Mouse (Mus musculus): ENCODE measurements at regions not wholly inside any gene's neighbourhood (a gene's known extent, or its start where the extent isn't known, plus 50 kb on each side); places are given as distances from the start of the nearest gene placed in this dataset.

DNA sequence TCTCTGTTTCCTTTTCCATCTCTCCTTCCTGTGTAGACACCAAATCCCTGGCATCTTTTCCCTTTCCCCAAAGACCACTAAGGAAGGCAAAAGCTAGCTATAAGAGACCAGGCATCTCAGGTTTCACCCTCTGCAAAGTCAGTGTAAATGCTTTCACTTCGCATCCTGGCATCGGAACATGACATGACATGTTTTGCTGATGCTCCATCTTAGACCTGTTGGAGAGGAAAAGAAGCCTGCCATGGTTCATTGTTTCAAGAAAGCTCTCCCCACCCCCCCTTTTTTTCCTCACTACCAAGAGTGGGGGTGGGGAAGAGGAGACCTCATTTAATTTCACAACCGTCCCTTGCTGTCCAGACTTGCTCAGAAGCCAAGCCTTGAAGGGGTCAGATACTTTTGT, 156.4 kb upstream of the Camk1g start:
- no peak overlapping the region for H3K4me3 ChIP-seq

DNA sequence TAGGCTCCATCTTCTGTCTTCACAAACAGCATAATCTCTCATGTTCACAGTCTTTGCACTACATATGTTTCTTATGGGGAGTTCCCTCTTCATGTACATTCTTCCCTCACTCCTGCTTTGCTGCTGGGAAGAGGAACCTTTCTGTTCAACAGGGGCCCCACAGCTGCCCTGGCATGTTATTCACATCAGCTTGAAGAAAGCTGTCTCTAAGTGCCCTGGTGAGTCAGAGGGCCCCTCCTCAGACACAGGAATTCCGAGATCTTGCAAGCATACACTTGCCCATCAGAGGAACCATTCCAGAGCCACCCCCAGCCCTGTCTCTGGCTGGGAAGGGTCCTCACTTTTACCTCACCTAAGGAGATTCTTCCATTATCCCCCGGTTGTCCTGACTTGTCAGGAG, 151.9 kb upstream of the Camk1g start:
- H3K27ac ChIP-seq: no peak overlapping the region
- H3K4me3 ChIP-seq: no peak overlapping the region
- intact Hi-C loops (cut with DNase I): no loop called here
- TF ChIP-seq CTCF (IDR thresholded peaks at IDR 0.05): no peak
- DNase-seq: no peak

More for the DNA sequence above, 156.4 kb upstream of the Camk1g start:
- intact Hi-C loops (cut with DNase I): no loop called here
- DNase-seq: no peak
- H3K27ac ChIP-seq: no peak overlapping the region
- TF ChIP-seq CTCF (IDR thresholded peaks at IDR 0.05): no peak

GRCm38 (mm10) chr1:193518840-193519239, 148.7 kb upstream of the Camk1g start:
- intact Hi-C loops (cut with DNase I): no loop called here
- Histone ChIP-seq H3K27ac (no peak overlapping the region), H3K4me3 (no peak overlapping the region)
- no peak for DNase-seq
- no peak for TF ChIP-seq CTCF (IDR thresholded peaks at IDR 0.05)

- no peak for TF ChIP-seq CTCF (IDR thresholded peaks at IDR 0.05)
- Histone ChIP-seq H3K4me3 (no peak overlapping the region), H3K27ac (no peak overlapping the region)
- DNase-seq: no peak
- intact Hi-C loops (cut with DNase I): no loop called here
Observed at GRCm38 (mm10) chr1:193517968-193518367, 147.9 kb upstream of the Camk1g start.

DNA sequence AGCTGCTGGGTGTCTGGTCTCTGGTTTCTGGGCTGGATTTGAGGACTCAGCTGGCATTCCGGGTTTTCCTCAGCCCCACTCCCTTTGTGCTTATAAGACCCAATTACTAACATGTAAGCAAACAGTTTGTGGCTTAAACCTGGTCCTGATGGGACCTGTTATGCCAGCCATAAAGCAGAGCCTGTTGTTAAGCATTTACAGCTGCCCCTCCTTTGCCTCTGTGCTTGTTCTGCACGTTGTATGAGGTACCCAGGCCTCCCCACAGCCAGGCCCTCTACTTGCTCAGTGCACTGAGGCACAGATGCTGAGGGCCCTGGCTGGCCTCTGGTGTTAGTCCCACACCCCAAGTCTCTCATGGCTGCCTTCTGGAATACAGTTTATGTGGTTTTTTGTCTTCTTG, 147.2 kb upstream of the Camk1g start:
- no peak for DNase-seq
- Histone ChIP-seq H3K4me3 (no peak overlapping the region), H3K27ac (no peak overlapping the region)
- no peak for TF ChIP-seq CTCF (IDR thresholded peaks at IDR 0.05)
- intact Hi-C loops (cut with DNase I): no loop called here

- no peak overlapping the region for H3K4me3 ChIP-seq
- intact Hi-C loops (cut with DNase I): no loop called here
- no peak for DNase-seq
- TF ChIP-seq CTCF (IDR thresholded peaks at IDR 0.05): no peak
- H3K27ac ChIP-seq: no peak overlapping the region
Observed at GRCm38 (mm10) chr1:193516395-193516794, 146.3 kb upstream of the Camk1g start.

- intact Hi-C loops (cut with DNase I): no loop called here
- H3K27ac ChIP-seq: no peak overlapping the region
- DNase-seq: no peak
- no peak for TF ChIP-seq CTCF (IDR thresholded peaks at IDR 0.05)
- H3K4me3 ChIP-seq: no peak overlapping the region
Observed at GRCm38 (mm10) chr1:193513929-193514710, 144.0 kb upstream of the Camk1g start.

DNA sequence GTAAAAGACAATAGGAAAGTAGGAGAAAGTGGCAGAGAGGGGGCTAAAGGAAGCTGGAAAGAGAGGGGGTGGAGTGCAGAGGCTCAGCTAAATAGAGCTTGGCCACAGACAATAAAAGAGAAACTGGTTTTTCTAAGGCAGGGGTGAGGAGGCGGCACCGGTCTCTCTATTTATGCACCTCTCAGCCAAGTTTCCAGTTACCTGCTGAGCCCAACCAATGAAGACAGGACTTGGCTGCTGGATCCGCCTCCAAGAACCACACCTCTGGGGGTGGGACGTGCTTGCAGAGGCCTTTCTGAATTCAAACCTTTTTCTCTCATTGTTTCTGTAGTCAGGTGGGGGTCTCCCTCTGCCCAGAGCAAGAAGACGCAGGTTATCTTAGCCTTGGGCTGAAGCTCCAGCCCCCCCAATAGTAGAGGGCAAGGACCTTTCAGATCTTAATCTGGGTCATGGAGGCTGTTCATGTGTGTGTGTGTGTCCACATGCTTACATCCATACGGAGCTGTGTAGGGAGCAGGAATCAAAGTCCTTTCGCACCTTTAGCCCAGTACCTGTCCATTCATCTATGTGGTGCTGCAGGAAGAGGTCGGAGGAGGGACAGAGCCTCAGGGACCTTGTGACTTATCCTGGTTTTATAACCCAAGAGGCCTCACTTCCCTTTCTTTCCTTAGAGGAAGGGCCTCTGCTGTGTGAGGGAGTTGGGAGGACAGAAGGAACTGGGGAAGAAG, 140.1 kb upstream of the Camk1g start:
- Histone ChIP-seq H3K4me3 (no peak overlapping the region), H3K27ac (no peak overlapping the region)
- no peak for DNase-seq
- intact Hi-C loops (cut with DNase I): no loop called here
- TF ChIP-seq CTCF (IDR thresholded peaks at IDR 0.05): no peak

DNA sequence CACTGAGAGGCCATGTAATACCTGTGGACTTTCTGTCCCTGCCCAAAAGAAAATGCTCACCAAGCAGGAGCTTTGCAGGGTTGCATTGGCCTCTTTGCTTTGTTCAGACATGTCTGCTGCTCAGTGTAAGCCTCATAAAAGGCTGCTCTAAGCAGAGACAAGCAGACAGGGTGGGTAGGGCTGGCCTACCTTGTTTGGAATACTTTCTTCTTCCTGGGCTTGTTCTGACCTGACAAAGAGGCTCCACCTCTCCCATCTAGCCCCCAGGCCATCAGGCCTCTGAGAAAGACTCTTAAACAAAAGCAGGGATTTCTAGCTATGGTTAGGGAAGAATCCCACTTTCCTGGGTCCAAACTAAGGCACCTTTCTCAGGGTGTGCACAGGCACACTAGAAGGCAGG, 138.2 kb upstream of the Camk1g start:
- no peak for DNase-seq
- TF ChIP-seq CTCF (IDR thresholded peaks at IDR 0.05): no peak
- intact Hi-C loops (cut with DNase I): loop anchor here (5.0 kb wide), 1 partner anchor 79 kb away; no protein-coding TSS in a partner anchor
- Histone ChIP-seq H3K4me3 (no peak overlapping the region), H3K27ac (no peak overlapping the region)

- no peak for TF ChIP-seq CTCF (IDR thresholded peaks at IDR 0.05)
- H3K4me3 ChIP-seq: no peak overlapping the region
Observed at GRCm38 (mm10) chr1:193506991-193507390, 136.9 kb upstream of the Camk1g start.

GRCm38 (mm10) chr1:193505381-193505780, 135.3 kb upstream of the Camk1g start:
- DNase-seq: no peak
- intact Hi-C loops (cut with DNase I): loop anchor here (5.0 kb wide), 1 partner anchor 82 kb away; no protein-coding TSS in a partner anchor
- no peak overlapping the region for H3K4me3 ChIP-seq
- no peak for TF ChIP-seq CTCF (IDR thresholded peaks at IDR 0.05)
- no peak overlapping the region for H3K27ac ChIP-seq

More at GRCm38 (mm10) chr1:193506991-193507390, 136.9 kb upstream of the Camk1g start:
- intact Hi-C loops (cut with DNase I): loop anchor here (5.0 kb wide), 1 partner anchor 80 kb away; no protein-coding TSS in a partner anchor
- DNase-seq: no peak
- H3K27ac ChIP-seq: no peak overlapping the region

- intact Hi-C loops (cut with DNase I): loop anchor here (5.0 kb wide), 1 partner anchor 83 kb away; no protein-coding TSS in a partner anchor
- no peak for DNase-seq
- no peak for TF ChIP-seq CTCF (IDR thresholded peaks at IDR 0.05)
- Histone ChIP-seq H3K4me3 (no peak overlapping the region), H3K27ac (no peak overlapping the region)
Observed at GRCm38 (mm10) chr1:193504611-193505010, 134.5 kb upstream of the Camk1g start.

GRCm38 (mm10) chr1:193503624-193504325, 133.7 kb upstream of the Camk1g start:
- no peak overlapping the region for H3K4me3 ChIP-seq

More at GRCm38 (mm10) chr1:193503624-193504325, 133.7 kb upstream of the Camk1g start:
- peak; percentile 69 for TF ChIP-seq CTCF (IDR thresholded peaks at IDR 0.05)
- intact Hi-C loops (cut with DNase I): no loop called here
- H3K27ac ChIP-seq: no peak overlapping the region
- peak; percentile 30 for DNase-seq

Data from gastrocnemius, adult 2 months (tissue).